Mouse (Mus musculus) intestine, embryonic 15.5 days (tissue): Measurements from ENCODE around the gene Ate1. TPM values are rescaled to one million over a fixed set of nuclear protein-coding genes. Genes with fewer than 3 reads are reported as not detected.

Source experiments
- ATAC-seq: fragments of 200-750 bp; cut with Nextera tagmentation; 2 replicates; pipeline ENCODE4 v1.8.0; 2017; ENCODE audit warnings: moderate TSS enrichment, moderate library complexity
- H3K27ac ChIP-seq: fragments of 300-500 bp; sonication (generic); 2 replicates; pipeline ENCODE4 v1.5.1; 2015; ENCODE audit warnings: mild to moderate bottlenecking, inconsistent platforms
- H3K27me3 ChIP-seq: fragments of 300-500 bp; sonication (generic); replicated peaks from 2 replicates; pipeline ENCODE4 v1.6.1; 2015; ENCODE audit warnings: inconsistent platforms
- H3K36me3 ChIP-seq: fragments of 300-500 bp; sonication (generic); 2 replicates; pipeline ENCODE4 v1.6.1; 2015; ENCODE audit warnings: inconsistent platforms
- H3K4me1 ChIP-seq: fragments of 300-500 bp; sonication (generic); replicated peaks from 2 replicates; pipeline ENCODE4 v1.6.1; 2015; ENCODE audit warnings: inconsistent platforms
- H3K4me2 ChIP-seq: fragments of 300-500 bp; sonication (generic); replicated peaks from 2 replicates; pipeline ENCODE4 v1.6.1; 2015; ENCODE audit warnings: mild to moderate bottlenecking, inconsistent platforms
- H3K4me3 ChIP-seq: fragments of 300-500 bp; sonication (generic); replicated peaks from 2 replicates; pipeline ENCODE4 v1.5.1; 2015; ENCODE audit warnings: inconsistent platforms
- H3K9ac ChIP-seq: fragments of 300-500 bp; sonication (generic); 2 replicates; pipeline ENCODE4 v1.6.1; 2015; ENCODE audit warnings: inconsistent platforms
- H3K9me3 ChIP-seq: fragments of 300-500 bp; sonication (generic); 2 replicates; pipeline ENCODE4 v1.6.1; 2016; ENCODE audit warnings: inconsistent platforms
- WGBS: fragments of 180-500 bp; shearing (Covaris S2); methylation state at CpG from one replicate; pipeline ENCODE4 v1.1.7; 2015; 5-methylcytosine and 5-hydroxymethylcytosine counted together
- polyA plus RNA-seq: library from polyadenylated mRNA; unstranded; fragments of >200 nt; fragmentation: Nextera tagmentation; extraction: Ambion mirVana; gene quantifications from 2 replicates; pipeline ENCODE4 v1.2.1, GENCODE M21; 2015

The Ate1 gene
- polyA plus RNA-seq: 53.9 and 57.5 TPM in 2 replicates

GRCm38 (mm10) chr7:130520049-130520425 lies at the start of gene Ate1:
Gene Ate1 (minus strand): TSS chr7:130520369.
- Histone ChIP-seq H3K4me1 (peaks cover 5% of the 10 kb centered on the region), H3K9me3 (no peaks in the 10 kb centered on the region), H3K27ac (peak within 1 kb of the TSS; percentile 95), H3K36me3 (no peaks in the 10 kb centered on the region), H3K4me2 (peak within 1 kb of the TSS; percentile 76), H3K27me3 (no peaks in the 10 kb centered on the region), H3K4me3 (peak within 1 kb of the TSS; percentile 73), H3K9ac (peak within 1 kb of the TSS; percentile 88)
- 11% methylated on average over 20 of the region's 20 CpGs for WGBS
- peak; percentile 0; the same call in 1 of the 2 replicates for ATAC-seq

- Histone ChIP-seq H3K4me1 (peaks cover 13% of the 10 kb centered on the region; the same call in 1 of the 2 replicates), H3K27ac (peak overlapping the region; percentile 48; the same call in 1 of the 2 replicates), H3K9ac (no peak overlapping the region), H3K9me3 (no peaks in the 10 kb centered on the region), H3K27me3 (no peaks in the 10 kb centered on the region), H3K4me2 (no peak overlapping the region), H3K36me3 (no peaks in the 10 kb centered on the region), H3K4me3 (no peak overlapping the region)
- WGBS: 29% methylated on average over 9 of the region's 9 CpGs
- peak; percentile 53 for ATAC-seq
Observed at GRCm38 (mm10) chr7:130568783-130569436, 48.7 kb upstream of the Ate1 start.

- no peak overlapping the region for H3K9ac ChIP-seq
- no peak for ATAC-seq
- H3K27me3 ChIP-seq: no peaks in the 10 kb centered on the region
- no peaks in the 10 kb centered on the region for H3K36me3 ChIP-seq
- H3K4me1 ChIP-seq: peaks cover 6% of the 10 kb centered on the region; the same call in 1 of the 2 replicates
- no peak overlapping the region for H3K27ac ChIP-seq
- WGBS: 72% methylated on average over 3 of the region's 3 CpGs
- H3K4me3 ChIP-seq: no peak overlapping the region
- no peak overlapping the region for H3K4me2 ChIP-seq
- H3K9me3 ChIP-seq: no peaks in the 10 kb centered on the region
Observed at GRCm38 (mm10) chr7:130564596-130564995, 44.4 kb upstream of the Ate1 start.

- no peak overlapping the region for H3K27ac ChIP-seq
- no peak overlapping the region for H3K4me3 ChIP-seq
- H3K36me3 ChIP-seq: no peaks in the 10 kb centered on the region
- no peak overlapping the region for H3K9ac ChIP-seq
- WGBS: 60% methylated on average over 4 of the region's 4 CpGs
- no peaks in the 10 kb centered on the region for H3K9me3 ChIP-seq
- H3K4me2 ChIP-seq: no peak overlapping the region
- no peaks in the 10 kb centered on the region for H3K27me3 ChIP-seq
- no peak for ATAC-seq
- 0 out of 2 replicates have a peak, but pooled peaks cover under 1% of the 10 kb centered on the region for H3K4me1 ChIP-seq
Observed at GRCm38 (mm10) chr7:130563880-130564279, 43.7 kb upstream of the Ate1 start.

- H3K27me3 ChIP-seq: no peaks in the 10 kb centered on the region
- H3K36me3 ChIP-seq: no peaks in the 10 kb centered on the region
- H3K4me1 ChIP-seq: no peaks in the 10 kb centered on the region
- H3K27ac ChIP-seq: no peak overlapping the region
- no peak overlapping the region for H3K4me3 ChIP-seq
- H3K9me3 ChIP-seq: no peaks in the 10 kb centered on the region
- H3K4me2 ChIP-seq: no peak overlapping the region
- ATAC-seq: no peak
- WGBS: 84% methylated on average over 4 of the region's 4 CpGs
- H3K9ac ChIP-seq: no peak overlapping the region
Observed at GRCm38 (mm10) chr7:130563276-130563675, 43.1 kb upstream of the Ate1 start.

- H3K36me3 ChIP-seq: no peaks in the 10 kb centered on the region
- no peak overlapping the region for H3K9ac ChIP-seq
- ATAC-seq: no peak
- H3K4me1 ChIP-seq: no peaks in the 10 kb centered on the region
- H3K9me3 ChIP-seq: no peaks in the 10 kb centered on the region
- no peak overlapping the region for H3K4me2 ChIP-seq
- H3K4me3 ChIP-seq: no peak overlapping the region
- H3K27ac ChIP-seq: no peak overlapping the region
- H3K27me3 ChIP-seq: no peaks in the 10 kb centered on the region
- 78% methylated on average over 1 of the region's 1 CpGs for WGBS
Observed at GRCm38 (mm10) chr7:130560933-130561332, 40.8 kb upstream of the Ate1 start.

- H3K9ac ChIP-seq: no peak overlapping the region
- ATAC-seq: no peak
- H3K4me2 ChIP-seq: no peak overlapping the region
- H3K4me3 ChIP-seq: no peak overlapping the region
- WGBS: 69% methylated on average over 4 of the region's 4 CpGs
- no peaks in the 10 kb centered on the region for H3K9me3 ChIP-seq
- H3K36me3 ChIP-seq: no peaks in the 10 kb centered on the region
- no peak overlapping the region for H3K27ac ChIP-seq
- H3K27me3 ChIP-seq: no peaks in the 10 kb centered on the region
- no peaks in the 10 kb centered on the region for H3K4me1 ChIP-seq
Observed at GRCm38 (mm10) chr7:130558592-130558991, 38.4 kb upstream of the Ate1 start.

- Histone ChIP-seq H3K9ac (no peak overlapping the region), H3K4me2 (no peak overlapping the region), H3K36me3 (no peaks in the 10 kb centered on the region), H3K4me3 (no peak overlapping the region), H3K27me3 (no peaks in the 10 kb centered on the region), H3K9me3 (no peaks in the 10 kb centered on the region), H3K4me1 (no peaks in the 10 kb centered on the region), H3K27ac (no peak overlapping the region)
- 71% methylated on average over 5 of the region's 5 CpGs for WGBS
- no peak for ATAC-seq
Observed at GRCm38 (mm10) chr7:130555597-130555996, 35.4 kb upstream of the Ate1 start.

GRCm38 (mm10) chr7:130553321-130553720 lies 33.2 kb upstream of the Ate1 start:
- H3K4me2 ChIP-seq: no peak overlapping the region
- H3K4me1 ChIP-seq: no peaks in the 10 kb centered on the region
- no peak overlapping the region for H3K9ac ChIP-seq
- H3K36me3 ChIP-seq: no peaks in the 10 kb centered on the region
- H3K27ac ChIP-seq: no peak overlapping the region
- H3K9me3 ChIP-seq: no peaks in the 10 kb centered on the region
- no peaks in the 10 kb centered on the region for H3K27me3 ChIP-seq
- whole genome bisulfite sequencing: 82% methylated on average over 4 of the region's 4 CpGs
- no peak for ATAC-seq
- H3K4me3 ChIP-seq: no peak overlapping the region

- no peak for ATAC-seq
- Histone ChIP-seq H3K9ac (no peak overlapping the region), H3K36me3 (no peaks in the 10 kb centered on the region), H3K9me3 (no peaks in the 10 kb centered on the region), H3K4me3 (no peak overlapping the region), H3K4me2 (no peak overlapping the region), H3K27ac (no peak overlapping the region), H3K27me3 (no peaks in the 10 kb centered on the region), H3K4me1 (no peaks in the 10 kb centered on the region)
- 65% methylated on average over 5 of the region's 5 CpGs for WGBS
Observed at GRCm38 (mm10) chr7:130552780-130553179, 32.6 kb upstream of the Ate1 start.

GRCm38 (mm10) chr7:130547635-130548175 lies 27.5 kb upstream of the Ate1 start:
- WGBS: 75% methylated on average over 12 of the region's 12 CpGs
- H3K9me3 ChIP-seq: no peaks in the 10 kb centered on the region
- no peak for ATAC-seq
- H3K27ac ChIP-seq: no peak overlapping the region
- peak overlapping the region; percentile 98; the same call in 1 of the 2 replicates for H3K4me3 ChIP-seq
- H3K36me3 ChIP-seq: peaks cover 6% of the 10 kb centered on the region
- no peak overlapping the region for H3K9ac ChIP-seq
- no peak overlapping the region for H3K4me2 ChIP-seq
- H3K27me3 ChIP-seq: no peaks in the 10 kb centered on the region
- 0 out of 2 replicates have a peak, but pooled peaks cover 3% of the 10 kb centered on the region for H3K4me1 ChIP-seq

GRCm38 (mm10) chr7:130546791-130547484 lies 26.8 kb upstream of the Ate1 start:
- peak overlapping the region; percentile 98 for H3K4me3 ChIP-seq

More at GRCm38 (mm10) chr7:130546791-130547484, 26.8 kb upstream of the Ate1 start:
- peak overlapping the region; percentile 99 for H3K9ac ChIP-seq
- H3K9me3 ChIP-seq: no peaks in the 10 kb centered on the region
- peaks cover 8% of the 10 kb centered on the region for H3K36me3 ChIP-seq
- peak overlapping the region; percentile 76 for H3K4me2 ChIP-seq
- peak; percentile 97 for ATAC-seq
- 0 out of 2 replicates have a peak, but pooled peaks cover 3% of the 10 kb centered on the region for H3K4me1 ChIP-seq
- H3K27ac ChIP-seq: peak overlapping the region; percentile 100
- under 1% methylated on average over 83 of the region's 84 CpGs for WGBS
- no peaks in the 10 kb centered on the region for H3K27me3 ChIP-seq
